9 mouse cellular contexts compared by ENCODE assay signal in the genomic region with DNA sequence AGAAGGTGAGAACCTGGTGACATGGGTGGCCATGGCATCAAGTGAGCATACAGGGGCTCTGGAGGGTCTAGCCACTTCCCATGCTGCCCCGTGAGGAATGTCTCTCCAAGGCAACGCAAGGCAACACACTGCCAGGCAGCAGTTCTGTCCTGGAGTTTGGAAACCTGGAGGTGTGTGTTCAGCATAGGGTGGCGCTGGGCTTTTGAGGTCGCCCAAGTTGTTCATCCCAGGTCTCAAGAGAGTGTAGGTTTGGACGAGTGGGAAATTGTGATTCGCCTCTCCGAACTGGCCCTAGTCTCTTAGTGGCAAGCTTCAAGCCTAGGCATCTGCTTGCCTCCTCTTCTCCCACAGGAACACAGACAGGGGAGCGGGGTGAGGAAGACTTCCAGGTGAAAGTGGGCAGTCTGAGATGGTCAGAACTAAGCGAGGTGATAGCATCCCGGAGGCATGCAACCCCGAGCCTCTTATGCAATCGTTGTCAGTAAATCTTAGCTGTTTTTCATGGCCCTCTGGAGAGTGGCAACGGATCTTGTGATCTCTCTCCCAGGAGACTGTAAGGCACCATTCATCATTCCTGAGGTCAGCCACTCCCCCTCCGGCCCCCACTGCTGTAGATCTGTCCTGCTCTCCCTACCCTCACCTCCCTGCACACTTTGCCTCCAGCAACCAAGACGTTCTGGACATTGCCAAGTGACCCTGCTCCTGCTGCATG. TPM values are rescaled to one million over a fixed set of nuclear protein-coding genes. Genes with fewer than 3 reads are reported as not detected.
DNase-seq lines count a peak whose midpoint lies in the region; ATAC-seq and TF ChIP-seq lines count a peak whose summit lies in the region.
"Had no signal": no experiment of that assay in that cellular context is flagged by ENCODE, and none has a peak within 500 bp of the region (broad histone marks: within the 10 kb centered on the region; RNA-seq: fewer than 3 reads in every experiment).

No protein-coding gene starts in this region.

- H3K4me1 ChIP-seq in ES-Bruce4 (ENCODE audit: control insufficient read depth, insufficient read depth, low read length): no peaks in the 10 kb centered on the region
- no peaks in the 10 kb centered on the region for H3K4me1 ChIP-seq in forebrain, postnatal 0 days (ENCODE audit: insufficient read depth)
- H3K4me1 ChIP-seq in midbrain, postnatal 0 days (ENCODE audit: insufficient read depth, low read length): no peaks in the 10 kb centered on the region
- H3K4me1 ChIP-seq in thymus, adult 2 months (replicated peaks; ENCODE audit: control insufficient read depth, insufficient read depth, low read length): peaks cover 12% of the 10 kb centered on the region

- no peaks in the 10 kb centered on the region for H3K36me3 ChIP-seq in ES-Bruce4 (ENCODE audit: control insufficient read depth, insufficient read depth, low read length, poor library complexity, severe bottlenecking)
- H3K36me3 ChIP-seq in forebrain, postnatal 0 days (ENCODE audit: insufficient read depth): no peaks in the 10 kb centered on the region
- H3K36me3 ChIP-seq in midbrain, postnatal 0 days (ENCODE audit: insufficient read depth, low read length): no peaks in the 10 kb centered on the region
- no peaks in the 10 kb centered on the region for H3K36me3 ChIP-seq in thymus, adult 2 months (ENCODE audit: control insufficient read depth, insufficient read depth, low read length)

- no peak for TF ChIP-seq POLR2A in ES-Bruce4 (IDR thresholded peaks at IDR 0.05; ENCODE audit: insufficient read depth, low read length)
- no peak for TF ChIP-seq POLR2A in thymus, adult 2 months (IDR thresholded peaks at IDR 0.05; ENCODE audit: control insufficient read depth, extremely low read depth, insufficient read depth, low read length, poor library complexity)

- no peak for TF ChIP-seq CTCF in ES-Bruce4 (IDR thresholded peaks at IDR 0.05; ENCODE audit: low read depth, low read length)
- no peak for TF ChIP-seq CTCF in forebrain, postnatal 0 days (IDR thresholded peaks at IDR 0.05; ENCODE audit: low read depth)
- TF ChIP-seq CTCF in midbrain, postnatal 0 days (IDR thresholded peaks at IDR 0.05): no peak
- no peak for TF ChIP-seq CTCF in thymus, adult 2 months (IDR thresholded peaks at IDR 0.05; ENCODE audit: borderline replicate concordance, control insufficient read depth, extremely low read depth, insufficient read depth, low read length, poor library complexity)

- 36% methylated on average over 15 of the region's 15 CpGs for whole genome bisulfite sequencing in forebrain, postnatal 0 days
- 29% methylated on average over 15 of the region's 15 CpGs for WGBS in midbrain, postnatal 0 days
- 54% methylated on average over 15 of the region's 15 CpGs for WGBS in thymus, adult 2 months

- DNase-seq in adipocyte (ENCODE audit: low spot score): peak; percentile 64
- DNase-seq in forebrain, postnatal 0 days: no peak
- DNase-seq in kidney, postnatal 25 days: peak; percentile 71 to 87
- DNase-seq in midbrain, postnatal 0 days (ENCODE audit: low spot score): no peak
- no peak for DNase-seq in natural killer cell, adult 2 months (ENCODE audit: low spot score in 2 of 2)
- DNase-seq in cerebellum, adult 11 months: no peak
- DNase-seq in thymus, adult 2 months: no peak

- peaks cover 4% of the 10 kb centered on the region; the same call in 1 of the 2 replicates for H3K9me3 ChIP-seq in ES-Bruce4 (replicated peaks; ENCODE audit: control insufficient read depth, insufficient read depth, low read length, poor library complexity, severe bottlenecking)
- no peaks in the 10 kb centered on the region for H3K9me3 ChIP-seq in forebrain, postnatal 0 days (ENCODE audit: low read length)
- no peaks in the 10 kb centered on the region for H3K9me3 ChIP-seq in midbrain, postnatal 0 days (ENCODE audit: low read length)

- no peak for TF ChIP-seq EP300 in ES-Bruce4 (IDR thresholded peaks at IDR 0.05; ENCODE audit: insufficient read depth, low read depth, low read length)

- H3K4me2 ChIP-seq in forebrain, postnatal 0 days (ENCODE audit: low read depth): peak overlapping the region; percentile 50
- peak overlapping the region; percentile 49; the same call in 1 of the 2 replicates for H3K4me2 ChIP-seq in midbrain, postnatal 0 days (ENCODE audit: low read depth, low read length, poor library complexity, severe bottlenecking)

- H3K4me3 ChIP-seq in ES-Bruce4 (ENCODE audit: low read depth, low read length): peak overlapping the region; percentile 54
- H3K4me3 ChIP-seq in forebrain, postnatal 0 days (ENCODE audit: low read depth, low read length): peak overlapping the region; percentile 30; the same call in 1 of the 2 replicates
- H3K4me3 ChIP-seq in midbrain, postnatal 0 days (ENCODE audit: low read depth, low read length): peak overlapping the region; percentile 34
- no peak overlapping the region for H3K4me3 ChIP-seq in thymus, adult 2 months (ENCODE audit: control insufficient read depth, insufficient read depth, low read length)

- H3K9ac ChIP-seq in ES-Bruce4 (ENCODE audit: low read depth, poor library complexity, severe bottlenecking): no peak overlapping the region
- no peak overlapping the region for H3K9ac ChIP-seq in forebrain, postnatal 0 days
- H3K9ac ChIP-seq in midbrain, postnatal 0 days (replicated peaks; ENCODE audit: low read length, poor library complexity, severe bottlenecking): no peak overlapping the region

- H3K27ac ChIP-seq in ES-Bruce4 (ENCODE audit: insufficient read depth, low read length): no peak overlapping the region
- no peak overlapping the region for H3K27ac ChIP-seq in forebrain, postnatal 0 days (ENCODE audit: low read depth, low read length)
- H3K27ac ChIP-seq in midbrain, postnatal 0 days (ENCODE audit: low read depth, low read length): no peak overlapping the region
- H3K27ac ChIP-seq in thymus, adult 2 months (ENCODE audit: control insufficient read depth, insufficient read depth, low read length): no peak overlapping the region

- no peak for ATAC-seq in forebrain, postnatal 0 days
- ATAC-seq in midbrain, postnatal 0 days (ENCODE audit: low FRiP score): no peak

- H3K27me3 ChIP-seq in ES-Bruce4 (ENCODE audit: control insufficient read depth, insufficient read depth, low read length, poor library complexity, severe bottlenecking): peaks cover 2% of the 10 kb centered on the region; the same call in 1 of the 2 replicates
- H3K27me3 ChIP-seq in forebrain, postnatal 0 days (ENCODE audit: insufficient read depth, low read length): peaks cover 12% of the 10 kb centered on the region
- peaks cover 26% of the 10 kb centered on the region for H3K27me3 ChIP-seq in midbrain, postnatal 0 days (ENCODE audit: insufficient read depth, low read length)
- H3K27me3 ChIP-seq in thymus, adult 2 months (ENCODE audit: control insufficient read depth, insufficient read depth, low read length): peaks cover 14% of the 10 kb centered on the region

RNA-seq across cellular contexts. Expression of a gene that starts 0.8 kb away (rescaled TPM):
- 4.9 and 5.5 TPM in 2 replicates for polyA plus RNA-seq in ES-Bruce4 (2011; ENCODE audit: insufficient read depth, insufficient read length, low read depth, missing spikeins)
- total RNA-seq in forebrain, postnatal 0 days (2014; rRNA removed): 9.8 and 14.9 TPM in 2 replicates
- 15.9 and 19.8 TPM in 2 replicates for polyA plus RNA-seq in forebrain, postnatal 0 days (2015; fragmentation: Nextera tagmentation; extraction: Ambion mirVana)
- total RNA-seq in midbrain, postnatal 0 days (2014; rRNA removed): 19.8 and 29.7 TPM in 2 replicates
- polyA plus RNA-seq in midbrain, postnatal 0 days (2015; fragmentation: Nextera tagmentation; extraction: Ambion mirVana): 25.8 and 28.9 TPM in 2 replicates
- polyA plus RNA-seq in thymus, adult 2 months (2012; rRNA removed): 18.5 and 22.9 TPM in 2 replicates
- total RNA-seq: common myeloid progenitor, adult 5-6 weeks had no signal

RNA-seq across cellular contexts. Expression of a gene that starts 15.5 kb away (rescaled TPM):
- 127 and 175 TPM in 2 replicates for polyA plus RNA-seq in ES-Bruce4 (2011; ENCODE audit: insufficient read depth, insufficient read length, low read depth, missing spikeins)
- 20.4 and 29.0 TPM in 2 replicates for total RNA-seq in forebrain, postnatal 0 days (2014; rRNA removed)
- polyA plus RNA-seq in forebrain, postnatal 0 days (2015; fragmentation: Nextera tagmentation; extraction: Ambion mirVana): 48.0 and 51.3 TPM in 2 replicates
- total RNA-seq in midbrain, postnatal 0 days (2014; rRNA removed): 21.3 and 30.3 TPM in 2 replicates
- polyA plus RNA-seq in midbrain, postnatal 0 days (2015; fragmentation: Nextera tagmentation; extraction: Ambion mirVana): 41.1 and 47.7 TPM in 2 replicates
- polyA plus RNA-seq in thymus, adult 2 months (2012; rRNA removed): 309 and 345 TPM in 2 replicates

RNA-seq across cellular contexts. Expression of a gene that starts 24.7 kb away (rescaled TPM):
- 9.3 and 9.9 TPM in 2 replicates for polyA plus RNA-seq in ES-Bruce4 (2011; ENCODE audit: insufficient read depth, insufficient read length, low read depth, missing spikeins)
- total RNA-seq in forebrain, postnatal 0 days (2014; rRNA removed): 7.5 and 9.7 TPM in 2 replicates
- 4.6 and 6.0 TPM in 2 replicates for polyA plus RNA-seq in forebrain, postnatal 0 days (2015; fragmentation: Nextera tagmentation; extraction: Ambion mirVana)
- total RNA-seq in midbrain, postnatal 0 days (2014; rRNA removed): 6.6 and 10.7 TPM in 2 replicates
- 5.7 and 6.2 TPM in 2 replicates for polyA plus RNA-seq in midbrain, postnatal 0 days (2015; fragmentation: Nextera tagmentation; extraction: Ambion mirVana)
- polyA plus RNA-seq in thymus, adult 2 months (2012; rRNA removed): 56.8 and 63.9 TPM in 2 replicates

RNA-seq across cellular contexts. Expression of a gene that starts 36.0 kb away (rescaled TPM):
- polyA plus RNA-seq in ES-Bruce4 (2011; ENCODE audit: insufficient read depth, insufficient read length, low read depth, missing spikeins): 1.4 TPM in 1 of 2 replicates, not detected in the other
- not detected in 2 replicates for total RNA-seq in forebrain, postnatal 0 days (2014; rRNA removed)
- polyA plus RNA-seq in forebrain, postnatal 0 days (2015; fragmentation: Nextera tagmentation; extraction: Ambion mirVana): not detected in 2 replicates
- total RNA-seq in midbrain, postnatal 0 days (2014; rRNA removed): not detected in 2 replicates
- polyA plus RNA-seq in midbrain, postnatal 0 days (2015; fragmentation: Nextera tagmentation; extraction: Ambion mirVana): 0.31 TPM in 1 of 2 replicates, not detected in the other
- 19.3 and 68.0 TPM in 2 replicates for polyA plus RNA-seq in thymus, adult 2 months (2012; rRNA removed)
- total RNA-seq: common myeloid progenitor, adult 5-6 weeks had no signal

RNA-seq across cellular contexts. Expression of a gene that starts 59.0 kb away (rescaled TPM):
- 1.6 and 2.2 TPM in 2 replicates for polyA plus RNA-seq in ES-Bruce4 (2011; ENCODE audit: insufficient read depth, insufficient read length, low read depth, missing spikeins)
- total RNA-seq in forebrain, postnatal 0 days (2014; rRNA removed): 0.38 and 3.5 TPM in 2 replicates
- polyA plus RNA-seq in forebrain, postnatal 0 days (2015; fragmentation: Nextera tagmentation; extraction: Ambion mirVana): 3.3 and 3.5 TPM in 2 replicates
- not detected in 2 replicates for total RNA-seq in midbrain, postnatal 0 days (2014; rRNA removed)
- polyA plus RNA-seq in midbrain, postnatal 0 days (2015; fragmentation: Nextera tagmentation; extraction: Ambion mirVana): 2.9 and 3.8 TPM in 2 replicates
- 11.1 and 38.2 TPM in 2 replicates for polyA plus RNA-seq in thymus, adult 2 months (2012; rRNA removed)
- total RNA-seq: common myeloid progenitor, adult 5-6 weeks had no signal

Comparison
In these comparisons a context has a peak if more than half of its experiments do, and no peak if none do; other contexts are left out.
1. DNase-seq: peak in adipocyte (single experiment) and kidney, postnatal 25 days (2 of 2); none in forebrain, postnatal 0 days (single experiment), midbrain, postnatal 0 days (single experiment), natural killer cell, adult 2 months (0 of 2), cerebellum, adult 11 months (single experiment) and thymus, adult 2 months (single experiment).